Mouse (Mus musculus) heart, embryonic 13.5 days (tissue): ENCODE results near the gene Mcat. TPM values are rescaled to one million over a fixed set of nuclear protein-coding genes. Genes with fewer than 3 reads are reported as not detected.

Experiments used
- ATAC-seq: fragments of 200-750 bp; cut with Nextera tagmentation; 2 replicates; pipeline ENCODE4 v1.8.0; 2017; ENCODE audit warnings: moderate TSS enrichment; ENCODE audit not compliant: insufficient number of reproducible peaks, low FRiP score, low TSS enrichment; ENCODE audit errors: extremely low read depth
- H3K27ac ChIP-seq: fragments of 300-500 bp; sonication (generic); replicated peaks from 2 replicates; pipeline ENCODE4 v1.5.1; 2015; ENCODE audit warnings: moderate library complexity, mild to moderate bottlenecking, inconsistent platforms
- H3K27me3 ChIP-seq: fragments of 300-500 bp; sonication (generic); replicated peaks from 2 replicates; pipeline ENCODE4 v1.6.1; 2015; ENCODE audit warnings: mild to moderate bottlenecking, inconsistent platforms
- H3K36me3 ChIP-seq: fragments of 300-500 bp; sonication (generic); 2 replicates; pipeline ENCODE4 v1.6.1; 2015; ENCODE audit warnings: mild to moderate bottlenecking, inconsistent platforms
- H3K4me1 ChIP-seq: fragments of 300-500 bp; sonication (generic); 2 replicates; pipeline ENCODE4 v1.6.1; 2015; ENCODE audit warnings: inconsistent platforms
- H3K4me2 ChIP-seq: fragments of 300-500 bp; sonication (generic); 2 replicates; pipeline ENCODE4 v1.6.1; 2015; ENCODE audit warnings: inconsistent platforms, mild to moderate bottlenecking, moderate library complexity
- H3K4me3 ChIP-seq: fragments of 300-500 bp; sonication (generic); 2 replicates; pipeline ENCODE4 v1.5.1; 2015; ENCODE audit warnings: moderate library complexity, mild to moderate bottlenecking, inconsistent platforms
- H3K9ac ChIP-seq: fragments of 300-500 bp; sonication (generic); 2 replicates; pipeline ENCODE4 v1.6.1; 2015; ENCODE audit warnings: inconsistent platforms, mild to moderate bottlenecking, moderate library complexity
- H3K9me3 ChIP-seq: fragments of 300-500 bp; sonication (generic); 2 replicates; pipeline ENCODE4 v1.6.1; 2016; ENCODE audit warnings: inconsistent platforms
- WGBS: fragments of 180-500 bp; shearing (Covaris S2); methylation state at CpG from one replicate; pipeline ENCODE4 v1.1.7; 2015; ENCODE audit warnings: mixed read lengths; 5-methylcytosine and 5-hydroxymethylcytosine counted together
- polyA plus RNA-seq: library from polyadenylated mRNA; unstranded; fragments of >200 nt; fragmentation: Nextera tagmentation; extraction: Ambion mirVana; gene quantifications from 2 replicates; pipeline ENCODE4 v1.2.1, GENCODE M21; 2015

Mcat gene
- polyA plus RNA-seq, 1 experiment from 2014 or later = 29.6 TPM

GRCm38 (mm10) chr15:83538855-83539254 lies 24.7 kb downstream of the Mcat start:
- 0 out of 2 replicates have a peak overlapping the region, but pooled peaks have one; percentile 88 for H3K27ac ChIP-seq

GRCm38 (mm10) chr15:83535890-83536231 lies 27.7 kb downstream of the Mcat start:
- H3K4me3 ChIP-seq = no peak overlapping the region
- H3K9me3 ChIP-seq = no peaks in the 10 kb centered on the region
- H3K4me2 ChIP-seq = peak overlapping the region; percentile 41
- WGBS = 69% methylated on average over 6 of the region's 6 CpGs
- H3K9ac ChIP-seq = peak overlapping the region; percentile 61; the same call in 1 of the 2 replicates
- no peaks in the 10 kb centered on the region for H3K27me3 ChIP-seq
- H3K4me1 ChIP-seq = peaks cover 64% of the 10 kb centered on the region
- no peak for ATAC-seq
- H3K27ac ChIP-seq = peak overlapping the region; percentile 89
- H3K36me3 ChIP-seq = peaks cover 29% of the 10 kb centered on the region

More at GRCm38 (mm10) chr15:83538855-83539254, 24.7 kb downstream of the Mcat start:
- H3K4me1 ChIP-seq = peaks cover 62% of the 10 kb centered on the region
- no peak overlapping the region for H3K4me3 ChIP-seq
- no peaks in the 10 kb centered on the region for H3K27me3 ChIP-seq
- H3K4me2 ChIP-seq = no peak overlapping the region
- H3K9ac ChIP-seq = no peak overlapping the region; the same call in 1 of the 2 replicates
- 88% methylated on average over 2 of the region's 2 CpGs for WGBS
- no peaks in the 10 kb centered on the region for H3K9me3 ChIP-seq
- ATAC-seq = no peak
- peaks cover 43% of the 10 kb centered on the region for H3K36me3 ChIP-seq

- Histone ChIP-seq H3K4me2 (peak overlapping the region; percentile 41), H3K4me1 (peaks cover 64% of the 10 kb centered on the region), H3K27ac (peak overlapping the region; percentile 89), H3K4me3 (no peak overlapping the region), H3K9me3 (no peaks in the 10 kb centered on the region), H3K36me3 (peaks cover 35% of the 10 kb centered on the region), H3K9ac (peak overlapping the region; percentile 61), H3K27me3 (no peaks in the 10 kb centered on the region)
- no peak; the same call in 1 of the 2 replicates for ATAC-seq
- WGBS = 39% methylated on average over 17 of the region's 17 CpGs
These were observed 28.4 kb downstream of the Mcat start for GRCm38 (mm10) chr15:83534960-83535889.

DNA sequence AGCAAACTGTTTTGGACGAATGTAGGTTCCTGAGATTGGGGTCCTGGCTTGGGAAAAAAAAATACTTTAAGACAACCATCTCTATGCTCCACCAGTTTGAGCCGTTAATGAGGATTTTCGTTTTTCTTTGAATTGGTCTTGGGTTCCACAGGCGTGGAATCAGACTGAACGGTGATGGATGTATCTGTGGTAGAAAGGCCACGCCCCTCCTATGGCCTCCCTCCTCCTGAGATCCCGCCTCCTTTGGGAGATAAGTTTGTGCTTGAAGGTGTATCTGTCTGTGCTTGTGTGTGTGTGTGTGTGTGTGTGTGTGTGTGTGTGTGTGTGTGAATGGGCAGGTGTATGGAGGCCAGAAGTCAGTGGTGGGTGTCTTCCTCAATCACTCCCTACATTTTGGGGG lies 31.0 kb downstream of the Mcat start:
- 0 out of 2 replicates have a peak, but pooled peaks cover 2% of the 10 kb centered on the region for H3K27me3 ChIP-seq
- WGBS = 80% methylated on average over 7 of the region's 7 CpGs
- no peak for ATAC-seq
- H3K9ac ChIP-seq = no peak overlapping the region
- H3K36me3 ChIP-seq = peaks cover 29% of the 10 kb centered on the region
- H3K4me1 ChIP-seq = peaks cover 76% of the 10 kb centered on the region
- no peak overlapping the region for H3K27ac ChIP-seq
- H3K4me2 ChIP-seq = no peak overlapping the region
- H3K9me3 ChIP-seq = no peaks in the 10 kb centered on the region
- H3K4me3 ChIP-seq = no peak overlapping the region

DNA sequence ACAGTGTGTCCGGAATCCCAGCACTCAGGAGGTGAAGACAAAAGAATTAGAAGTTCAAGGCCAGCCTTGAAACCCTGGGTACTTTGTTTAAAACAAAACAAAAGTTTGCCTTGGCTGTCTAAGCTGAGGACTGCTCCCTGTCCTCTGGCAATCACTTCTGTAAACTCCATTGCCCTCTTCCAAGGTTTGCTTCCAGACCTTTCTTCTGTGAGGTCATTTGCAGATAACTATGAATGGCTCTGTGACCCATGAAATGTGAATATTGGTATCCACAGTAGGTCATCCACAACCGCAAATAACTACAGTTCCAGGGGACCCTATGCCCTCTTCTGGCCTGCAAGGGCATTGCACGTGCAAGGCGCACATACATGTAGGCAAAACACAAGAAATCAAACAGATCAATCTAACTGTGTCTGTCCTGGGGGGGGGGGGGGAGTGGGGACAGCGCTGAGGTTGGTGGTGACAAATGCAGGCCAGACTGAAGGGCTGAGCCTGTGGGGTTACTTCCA lies 31.6 kb downstream of the Mcat start:
- 80% methylated on average over 5 of the region's 5 CpGs for WGBS
- H3K27ac ChIP-seq = 0 out of 2 replicates have a peak overlapping the region, but pooled peaks have one; percentile 20
- 0 out of 2 replicates have a peak, but pooled peaks cover 8% of the 10 kb centered on the region for H3K27me3 ChIP-seq
- H3K9me3 ChIP-seq = no peaks in the 10 kb centered on the region
- peaks cover 82% of the 10 kb centered on the region for H3K4me1 ChIP-seq
- peaks cover 28% of the 10 kb centered on the region for H3K36me3 ChIP-seq
- no peak for ATAC-seq
- H3K4me2 ChIP-seq = no peak overlapping the region
- no peak overlapping the region for H3K4me3 ChIP-seq
- H3K9ac ChIP-seq = no peak overlapping the region

DNA sequence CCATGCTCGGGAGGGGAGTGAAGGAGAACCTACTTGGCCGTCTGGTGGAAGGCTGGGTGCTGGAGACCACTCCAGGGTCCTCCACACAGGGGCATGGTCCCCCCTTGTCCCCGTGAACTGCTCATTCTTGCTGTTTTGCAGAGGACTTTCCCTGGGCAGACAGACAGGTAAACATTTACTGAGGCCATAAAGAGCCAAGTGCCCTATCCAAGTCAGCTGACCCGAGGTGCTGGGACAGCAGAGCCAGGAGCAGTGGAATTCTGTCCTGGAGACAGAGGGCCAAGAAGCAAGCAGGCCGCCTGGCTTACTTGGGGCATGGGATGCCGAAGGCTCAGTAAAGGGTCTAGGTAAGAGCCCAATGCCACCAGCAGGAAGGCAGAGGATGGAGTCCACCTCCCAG lies 32.9 kb downstream of the Mcat start:
- no peak overlapping the region for H3K4me3 ChIP-seq
- 0 out of 2 replicates have a peak, but pooled peaks cover 8% of the 10 kb centered on the region for H3K27me3 ChIP-seq
- WGBS = 77% methylated on average over 6 of the region's 6 CpGs
- no peak for ATAC-seq
- peak overlapping the region; percentile 78 for H3K27ac ChIP-seq
- H3K36me3 ChIP-seq = peaks cover 22% of the 10 kb centered on the region
- H3K9me3 ChIP-seq = no peaks in the 10 kb centered on the region
- H3K4me1 ChIP-seq = peaks cover 78% of the 10 kb centered on the region
- no peak overlapping the region for H3K9ac ChIP-seq
- no peak overlapping the region for H3K4me2 ChIP-seq

- H3K9me3 ChIP-seq = no peaks in the 10 kb centered on the region
- peak overlapping the region; percentile 78 for H3K27ac ChIP-seq
- WGBS = 80% methylated on average over 9 of the region's 9 CpGs
- H3K4me3 ChIP-seq = no peak overlapping the region
- H3K4me2 ChIP-seq = peak overlapping the region; percentile 81
- 0 out of 2 replicates have a peak, but pooled peaks cover 8% of the 10 kb centered on the region for H3K27me3 ChIP-seq
- peaks cover 22% of the 10 kb centered on the region for H3K36me3 ChIP-seq
- H3K4me1 ChIP-seq = peaks cover 78% of the 10 kb centered on the region
- peak overlapping the region; percentile 33; the same call in 1 of the 2 replicates for H3K9ac ChIP-seq
- ATAC-seq = no peak
These were observed 33.4 kb downstream of the Mcat start for GRCm38 (mm10) chr15:83530233-83530632.

- WGBS = 63% methylated on average over 5 of the region's 5 CpGs
These were observed 33.8 kb downstream of the Mcat start for GRCm38 (mm10) chr15:83529765-83530164.

GRCm38 (mm10) chr15:83528892-83529291 lies 34.7 kb downstream of the Mcat start:
- H3K27ac ChIP-seq = peak overlapping the region; percentile 78
- H3K36me3 ChIP-seq = peaks cover 22% of the 10 kb centered on the region
- no peak for ATAC-seq
- H3K4me1 ChIP-seq = peaks cover 78% of the 10 kb centered on the region
- H3K4me2 ChIP-seq = peak overlapping the region; percentile 81
- peak overlapping the region; percentile 60 for H3K9ac ChIP-seq
- H3K9me3 ChIP-seq = no peaks in the 10 kb centered on the region
- H3K4me3 ChIP-seq = peak overlapping the region; percentile 12
- whole genome bisulfite sequencing = 32% methylated on average over 4 of the region's 4 CpGs
- 0 out of 2 replicates have a peak, but pooled peaks cover 8% of the 10 kb centered on the region for H3K27me3 ChIP-seq

More at GRCm38 (mm10) chr15:83529765-83530164, 33.8 kb downstream of the Mcat start:
- 0 out of 2 replicates have a peak, but pooled peaks cover 8% of the 10 kb centered on the region for H3K27me3 ChIP-seq
- H3K36me3 ChIP-seq = peaks cover 22% of the 10 kb centered on the region
- H3K27ac ChIP-seq = peak overlapping the region; percentile 78
- no peaks in the 10 kb centered on the region for H3K9me3 ChIP-seq
- H3K4me1 ChIP-seq = peaks cover 78% of the 10 kb centered on the region
- peak overlapping the region; percentile 81 for H3K4me2 ChIP-seq
- peak overlapping the region; percentile 33 for H3K9ac ChIP-seq
- no peak for ATAC-seq
- H3K4me3 ChIP-seq = no peak overlapping the region

- H3K4me3 ChIP-seq = peak overlapping the region; percentile 76
- ATAC-seq = no peak
- no peaks in the 10 kb centered on the region for H3K9me3 ChIP-seq
- peak overlapping the region; percentile 88 for H3K9ac ChIP-seq
- WGBS = 52% methylated on average over 2 of the region's 2 CpGs
- 0 out of 2 replicates have a peak, but pooled peaks cover 8% of the 10 kb centered on the region for H3K27me3 ChIP-seq
- peaks cover 22% of the 10 kb centered on the region for H3K36me3 ChIP-seq
- H3K27ac ChIP-seq = no peak overlapping the region
- peak overlapping the region; percentile 81 for H3K4me2 ChIP-seq
- H3K4me1 ChIP-seq = peaks cover 83% of the 10 kb centered on the region
These were observed 35.8 kb downstream of the Mcat start for GRCm38 (mm10) chr15:83527747-83528146.

DNA sequence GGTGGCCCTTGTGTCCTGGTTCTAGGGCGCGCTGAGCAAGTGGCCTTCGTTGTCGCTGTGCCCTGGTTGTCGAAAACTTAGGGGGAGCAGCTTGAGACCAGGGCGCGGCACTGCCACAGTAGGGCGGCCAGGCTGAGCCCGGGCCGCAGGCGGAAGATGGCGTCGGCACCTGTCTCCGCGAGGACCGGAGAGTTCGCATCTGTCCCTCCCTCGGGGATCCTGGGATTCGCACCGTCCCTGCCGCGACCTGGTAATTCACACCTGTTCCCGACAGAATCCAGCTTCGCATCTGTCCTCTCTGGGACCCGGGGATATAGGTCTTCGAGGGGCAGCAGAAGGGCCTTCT lies 36.5 kb downstream of the Mcat start:
- Histone ChIP-seq H3K9ac (peak overlapping the region; percentile 88), H3K4me1 (peaks cover 90% of the 10 kb centered on the region), H3K36me3 (peaks cover 17% of the 10 kb centered on the region), H3K27me3 (0 out of 2 replicates have a peak, but pooled peaks cover 8% of the 10 kb centered on the region), H3K4me2 (peak overlapping the region; percentile 81), H3K4me3 (peak overlapping the region; percentile 76), H3K27ac (peak overlapping the region; percentile 33), H3K9me3 (no peaks in the 10 kb centered on the region)
- no peak for ATAC-seq
- WGBS = 2% methylated on average over 26 of the region's 26 CpGs
